Mouse (Mus musculus) T-helper 2 cell (primary cell): ENCODE results near the gene Cd70.

Source experiments
- in situ Hi-C: fragments of 300-600 bp; cut with MboI, MseI; formaldehyde crosslinking; loops from one replicate; pipeline ENCODE4 v1.15.1; 2025; ENCODE audit warnings: high pct_unique_total_duplicates

The Cd70 gene

GRCm38 (mm10) chr17:57098321-57098720 is 51.3 kb downstream of the Cd70 start:
- in situ Hi-C loops = loop anchor here (5.0 to 10.0 kb wide), 2 partner anchors 69 to 236 kb away; no protein-coding TSS in a partner anchor

GRCm38 (mm10) chr17:57096623-57096920 is 53.0 kb downstream of the Cd70 start:
- in situ Hi-C loops = loop anchor here (5.0 to 10.0 kb wide), 2 partner anchors 71 to 238 kb away; no protein-coding TSS in a partner anchor
